8 mouse cellular contexts compared by ENCODE assay signal in the genomic region with DNA sequence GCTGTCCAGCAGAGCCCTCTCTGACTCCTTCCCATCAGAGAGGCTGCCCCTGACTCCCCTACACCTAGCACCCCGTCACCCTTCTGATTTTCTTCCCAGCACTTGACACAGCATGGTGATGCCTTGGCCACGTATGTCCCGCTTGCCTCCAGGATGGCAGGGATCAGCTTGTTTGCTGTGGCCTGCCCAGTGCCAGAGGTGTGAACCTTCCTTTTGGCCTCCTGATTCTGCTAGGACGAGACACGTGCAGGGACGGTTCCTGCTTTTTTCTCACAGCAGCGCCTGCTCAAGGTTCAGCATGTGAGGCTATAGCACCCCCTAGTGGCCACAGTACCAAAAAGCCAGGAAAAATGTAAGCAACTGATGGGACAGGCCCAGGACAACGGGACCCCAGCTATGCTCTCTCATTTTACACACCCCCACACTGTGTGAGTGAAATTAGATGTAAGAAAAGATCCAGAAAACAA.
DNase-seq lines count a peak whose midpoint lies in the region; ATAC-seq and TF ChIP-seq lines count a peak whose summit lies in the region.

No protein-coding gene starts in this region.

- H3K4me2 ChIP-seq in intestine, embryonic 14.5 days (ENCODE audit: low read length), result peak overlapping the region; percentile 33; the same call in 1 of the 2 replicates

- TF ChIP-seq CTCF in cortical plate, adult 2 months (IDR thresholded peaks at IDR 0.05; ENCODE audit: extremely low read depth, insufficient read depth, low read length), result peak; percentile 90

- no peak overlapping the region for H3K27ac ChIP-seq in cortical plate, adult 2 months (ENCODE audit: insufficient read depth, low read length)
- H3K27ac ChIP-seq in intestine, embryonic 14.5 days (ENCODE audit: low read depth), result no peak overlapping the region

- peak; percentile 53 for ATAC-seq in intestine, embryonic 14.5 days (replicated peaks; ENCODE audit: low FRiP score, low TSS enrichment, low read depth)

- no peak overlapping the region for H3K9ac ChIP-seq in intestine, embryonic 14.5 days (ENCODE audit: low read length)

- no peaks in the 10 kb centered on the region for H3K9me3 ChIP-seq in intestine, embryonic 14.5 days (ENCODE audit: control insufficient read depth, low read length)

- H3K36me3 ChIP-seq in intestine, embryonic 14.5 days (ENCODE audit: control insufficient read depth, insufficient read depth, low read length), result no peaks in the 10 kb centered on the region

- no peak overlapping the region for H3K4me3 ChIP-seq in cortical plate, adult 2 months (ENCODE audit: insufficient read depth, low read length)
- no peak overlapping the region for H3K4me3 ChIP-seq in intestine, embryonic 14.5 days (ENCODE audit: low read depth, low read length)

- H3K4me1 ChIP-seq in cortical plate, adult 2 months (ENCODE audit: control insufficient read depth, insufficient read depth, low read length), result peaks cover 7% of the 10 kb centered on the region; the same call in 1 of the 2 replicates
- peaks cover 19% of the 10 kb centered on the region for H3K4me1 ChIP-seq in intestine, embryonic 14.5 days (replicated peaks; ENCODE audit: control insufficient read depth, insufficient read depth, low read length)

- intact Hi-C loops in left cerebral cortex, postnatal 14 days (cut with DNase I), result loop anchor here (5.0 to 10.0 kb wide), 2 partner anchors 156 to 336 kb away; no protein-coding TSS in a partner anchor

- 6% methylated on average over 8 of the region's 8 CpGs for WGBS in intestine, embryonic 14.5 days

- no peaks in the 10 kb centered on the region for H3K27me3 ChIP-seq in intestine, embryonic 14.5 days (replicated peaks; ENCODE audit: control insufficient read depth, insufficient read depth, low read length)

- peak; percentile 93 for DNase-seq in adipocyte (ENCODE audit: low spot score)
- peak; percentile 64 for DNase-seq in gastrocnemius, postnatal 25 days
- peak; percentile 93 for DNase-seq in intestine, embryonic 14.5 days (ENCODE audit: low spot score)
- peak; percentile 89 to 92 for DNase-seq in left cerebral cortex, postnatal 14 days (ENCODE audit: low spot score in 2 of 2)
- DNase-seq in mesoderm, embryonic 11.5 days (ENCODE audit: low read depth, low spot score), result peak; percentile 93
- DNase-seq in right cerebral cortex, postnatal 25 days, result peak; percentile 73
- DNase-seq in urinary bladder, postnatal 4 days (ENCODE audit: low spot score in 2 of 2), result peak; percentile 65 to 81

- TF ChIP-seq POLR2A in cortical plate, adult 2 months (IDR thresholded peaks at IDR 0.05; ENCODE audit: extremely low read depth, insufficient read depth, low read length), result no peak
